Mouse (Mus musculus) left cerebral cortex, postnatal 25 days (tissue): ENCODE results near the gene Mrpl30. TPM values are rescaled to one million over a fixed set of nuclear protein-coding genes. Genes with fewer than 3 reads are reported as not detected.

Experiments used
- DNase-seq, 2 experiments: peaks; one replicate each; pipeline ENCODE4 v3.0.0; 2022; ENCODE audit warnings: low spot score in 2 of 2, mixed read lengths in 1 of 2
- intact Hi-C: fragments of 180-260 bp; cut with DNase I; formaldehyde crosslinking; loops from one replicate; pipeline ENCODE4 v1.15.1; 2025
- total RNA-seq, 2 experiments: library from RNA; stranded (reverse); gene quantifications; 2 replicates each; pipeline ENCODE4 v1.2.3; 2021

The Mrpl30 gene
- total RNA-seq, 2 experiments from 2014 or later: 140 to 152 TPM

GRCm38 (mm10) chr1:37891400-37891799 is 1.1 kb downstream of the Mrpl30 start:
- DNase-seq: no peak
- intact Hi-C loops: loop anchor here (5.0 kb wide), 1 partner anchor 106 kb away; the partner anchor contains the start of genes Eif5b and Txndc9

- no peak for DNase-seq
- intact Hi-C loops: loop anchor here (5.0 kb wide), 1 partner anchor 103 kb away; the partner anchor contains the start of genes Eif5b and Txndc9
Measured at GRCm38 (mm10) chr1:37894606-37895005, 4.3 kb downstream of the Mrpl30 start.

- no peak for DNase-seq
- intact Hi-C loops: no loop called here
Measured at GRCm38 (mm10) chr1:37899816-37900215, 9.5 kb downstream of the Mrpl30 start.

- intact Hi-C loops: no loop called here
Measured at GRCm38 (mm10) chr1:37900288-37900687, 10.0 kb downstream of the Mrpl30 start.

GRCm38 (mm10) chr1:37903178-37903577 is 12.9 kb downstream of the Mrpl30 start:
- DNase-seq: peak; percentile 31 to 33
- intact Hi-C loops: no loop called here

More at GRCm38 (mm10) chr1:37900288-37900687, 10.0 kb downstream of the Mrpl30 start:
- no peak for DNase-seq

- intact Hi-C loops: no loop called here
- DNase-seq: no peak
Measured at GRCm38 (mm10) chr1:37912751-37913150, 22.5 kb downstream of the Mrpl30 start.

- intact Hi-C loops: no loop called here
- DNase-seq: no peak
Measured at GRCm38 (mm10) chr1:37916393-37916792, 26.1 kb downstream of the Mrpl30 start, which contains the start of gene Lyg2. Gene Lyg2 (minus strand): TSS chr1:37916493.

- no peak for DNase-seq
- intact Hi-C loops: no loop called here
Measured at GRCm38 (mm10) chr1:37917666-37918065, 27.4 kb downstream of the Mrpl30 start.

- DNase-seq: no peak
- intact Hi-C loops: no loop called here
Measured at GRCm38 (mm10) chr1:37918096-37918495, 27.8 kb downstream of the Mrpl30 start.

GRCm38 (mm10) chr1:37922536-37922935 is 32.3 kb downstream of the Mrpl30 start:
- no peak for DNase-seq
- intact Hi-C loops: no loop called here

GRCm38 (mm10) chr1:37925971-37926370 is 35.7 kb downstream of the Mrpl30 start:
- intact Hi-C loops: no loop called here
- no peak for DNase-seq

- no peak for DNase-seq
- intact Hi-C loops: no loop called here
Measured at GRCm38 (mm10) chr1:37931806-37932205, 41.5 kb downstream of the Mrpl30 start.

Other genes with a start within 250 kb of the Mrpl30 start
- gene 2010300C02Rik, start 170.4 kb upstream of the Mrpl30 start, total RNA-seq: 100 to 1,000 TPM; 242 to 262 TPM
- 10 to 100 TPM; 19.7 to 24.6 TPM for gene Tsga10, start 24.0 kb upstream of the Mrpl30 start, total RNA-seq
- gene Lipt1, start 18.7 kb upstream of the Mrpl30 start, total RNA-seq: 10 to 100 TPM in 1 of 2 experiments, 1 to 10 TPM in 1; 7.3 to 10.0 TPM
- gene Mitd1, start 66 bp upstream of the Mrpl30 start, total RNA-seq: 10 to 100 TPM; 11.2 to 12.2 TPM
- gene Lyg2, start 26.0 kb downstream of the Mrpl30 start, total RNA-seq: not detected
- not detected for gene Lyg1, start 67.3 kb downstream of the Mrpl30 start, total RNA-seq
- 10 to 100 TPM; 55.9 to 63.2 TPM for gene Txndc9, start 107.4 kb downstream of the Mrpl30 start, total RNA-seq
- 10 to 100 TPM; 40.0 to 40.2 TPM for gene Eif5b, start 107.5 kb downstream of the Mrpl30 start, total RNA-seq
- 10 to 100 TPM; 29.3 to 36.7 TPM for gene Rev1, start 239.3 kb downstream of the Mrpl30 start, total RNA-seq